Mouse (Mus musculus): Measurements from ENCODE around the gene Jade2. TPM values are rescaled to one million over a fixed set of nuclear protein-coding genes. Genes with fewer than 3 reads are reported as not detected.

Jade2 gene
- polyA plus RNA-seq, 1 experiment: 45.1 TPM

GRCm38 (mm10) chr11:51811230-51811629 lies 46.2 kb downstream of the Jade2 start:
- WGBS: 94% methylated on average over 4 of the region's 4 CpGs
- DNase-seq: no peak
- no peak overlapping the region for H3K4me3 ChIP-seq (ENCODE audit: control insufficient read depth, insufficient read depth, low read length)
- no peaks in the 10 kb centered on the region for H3K27me3 ChIP-seq (ENCODE audit: control insufficient read depth, insufficient read depth, low read length)
- peaks cover 23% of the 10 kb centered on the region for H3K36me3 ChIP-seq (ENCODE audit: control insufficient read depth, insufficient read depth, low read length)
- no peak overlapping the region for H3K27ac ChIP-seq (ENCODE audit: control insufficient read depth, insufficient read depth, low read length)
- peaks cover 8% of the 10 kb centered on the region for H3K4me1 ChIP-seq (replicated peaks; ENCODE audit: control insufficient read depth, insufficient read depth, low read length)
- TF ChIP-seq POLR2A (IDR thresholded peaks at IDR 0.05; ENCODE audit: control insufficient read depth, extremely low read depth, insufficient read depth, low read length, poor library complexity) (no peak), CTCF (IDR thresholded peaks at IDR 0.05; ENCODE audit: borderline replicate concordance, control insufficient read depth, extremely low read depth, insufficient read depth, low read length, poor library complexity) (0 out of 2 replicates have a peak, but pooled peaks have one; percentile 28)

GRCm38 (mm10) chr11:51809632-51810224 lies 47.7 kb downstream of the Jade2 start:
- DNase-seq: no peak
- Histone ChIP-seq H3K27me3 (ENCODE audit: control insufficient read depth, insufficient read depth, low read length) (no peaks in the 10 kb centered on the region), H3K36me3 (ENCODE audit: control insufficient read depth, insufficient read depth, low read length) (peaks cover 9% of the 10 kb centered on the region), H3K4me3 (ENCODE audit: control insufficient read depth, insufficient read depth, low read length) (no peak overlapping the region), H3K27ac (ENCODE audit: control insufficient read depth, insufficient read depth, low read length) (no peak overlapping the region), H3K4me1 (replicated peaks; ENCODE audit: control insufficient read depth, insufficient read depth, low read length) (peaks cover 14% of the 10 kb centered on the region)
- TF ChIP-seq CTCF (IDR thresholded peaks at IDR 0.05; ENCODE audit: borderline replicate concordance, control insufficient read depth, extremely low read depth, insufficient read depth, low read length, poor library complexity) (no peak), POLR2A (IDR thresholded peaks at IDR 0.05; ENCODE audit: control insufficient read depth, extremely low read depth, insufficient read depth, low read length, poor library complexity) (no peak)
- 77% methylated on average over 6 of the region's 6 CpGs for WGBS

DNA sequence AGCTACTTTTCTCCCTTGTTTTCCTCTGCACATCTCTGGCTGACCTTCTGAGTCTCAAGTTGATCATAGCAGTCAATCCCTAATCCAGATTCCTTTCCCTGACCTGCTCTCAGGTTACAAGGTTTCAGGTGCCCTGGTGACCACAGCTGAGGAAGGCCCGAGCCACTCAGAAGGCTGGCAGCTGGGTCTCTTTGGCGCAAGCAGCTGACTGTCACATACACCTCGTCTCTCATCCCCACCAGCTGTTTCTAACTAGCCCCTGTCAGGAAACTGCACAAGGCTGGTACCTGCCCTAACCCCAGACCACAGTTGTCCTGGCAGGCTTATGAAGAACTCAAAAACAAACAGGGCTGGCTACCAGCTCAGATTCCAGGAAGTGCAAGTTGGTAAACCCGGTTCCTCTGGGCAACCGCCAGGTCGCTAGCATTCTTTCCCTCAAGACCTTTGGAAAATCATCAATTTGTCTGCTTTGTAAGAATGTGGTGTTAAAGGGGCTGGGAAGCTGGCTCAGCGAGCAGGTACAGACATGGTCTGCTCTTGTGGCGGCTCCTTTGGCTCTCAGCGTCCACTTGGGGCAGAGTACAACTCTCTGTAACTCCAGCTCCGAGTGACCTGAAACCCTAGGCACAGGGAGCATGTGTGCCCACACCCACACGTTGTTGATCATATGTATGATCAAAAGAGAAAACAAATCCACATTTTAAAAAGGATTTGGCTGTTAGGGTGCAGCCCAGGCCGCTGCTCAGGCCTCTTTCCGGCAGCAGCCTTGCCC lies 50.2 kb downstream of the Jade2 start:
- no peaks in the 10 kb centered on the region for H3K36me3 ChIP-seq (ENCODE audit: control insufficient read depth, insufficient read depth, low read length)
- no peak for DNase-seq
- H3K4me1 ChIP-seq (replicated peaks; ENCODE audit: control insufficient read depth, insufficient read depth, low read length): peaks cover 14% of the 10 kb centered on the region
- no peak overlapping the region for H3K4me3 ChIP-seq (ENCODE audit: control insufficient read depth, insufficient read depth, low read length)
- no peaks in the 10 kb centered on the region for H3K27me3 ChIP-seq (ENCODE audit: control insufficient read depth, insufficient read depth, low read length)
- WGBS: 47% methylated on average over 13 of the region's 13 CpGs
- TF ChIP-seq CTCF (IDR thresholded peaks at IDR 0.05; ENCODE audit: borderline replicate concordance, control insufficient read depth, extremely low read depth, insufficient read depth, low read length, poor library complexity) (no peak), POLR2A (IDR thresholded peaks at IDR 0.05; ENCODE audit: control insufficient read depth, extremely low read depth, insufficient read depth, low read length, poor library complexity) (no peak)
- no peak overlapping the region for H3K27ac ChIP-seq (ENCODE audit: control insufficient read depth, insufficient read depth, low read length)

DNA sequence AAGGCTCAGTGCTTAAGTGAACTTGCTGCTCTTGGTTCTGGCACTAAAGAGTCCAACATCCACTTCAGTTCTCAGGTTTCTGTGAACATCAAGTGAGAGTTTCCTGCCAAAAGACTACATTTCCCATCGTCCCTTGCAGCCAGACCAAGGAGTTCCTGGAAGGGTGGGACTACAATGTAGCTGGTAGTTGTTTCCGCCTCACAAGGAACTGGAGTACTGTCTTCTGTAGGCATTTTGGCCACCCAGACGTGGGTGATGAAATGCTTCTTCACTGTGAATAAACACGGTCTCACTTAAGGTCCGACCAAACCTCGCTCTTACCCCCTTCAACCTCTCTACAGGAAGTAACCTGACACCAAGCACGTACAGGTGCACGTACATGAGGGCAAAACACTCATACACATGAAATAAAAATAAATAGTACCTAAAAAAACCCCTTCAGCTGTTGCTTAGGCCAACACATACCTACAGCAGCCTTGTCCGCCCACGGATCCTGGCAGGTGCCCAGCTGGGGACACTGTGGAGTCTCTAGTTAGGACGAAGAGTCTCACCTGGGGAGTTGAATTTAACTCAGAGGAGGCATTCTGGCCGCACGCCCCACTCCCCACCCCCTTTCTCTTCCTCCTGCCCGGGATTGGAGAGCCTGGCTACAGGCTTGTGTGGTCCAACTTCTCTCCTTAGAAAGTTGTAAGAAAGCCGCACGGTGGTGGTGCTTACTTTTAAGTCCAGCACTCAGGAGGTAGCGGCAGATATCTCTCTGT lies 52.1 kb downstream of the Jade2 start:
- Histone ChIP-seq H3K4me3 (ENCODE audit: control insufficient read depth, insufficient read depth, low read length) (peak overlapping the region; percentile 36; the same call in 1 of the 2 replicates), H3K27me3 (ENCODE audit: control insufficient read depth, insufficient read depth, low read length) (no peaks in the 10 kb centered on the region), H3K27ac (ENCODE audit: control insufficient read depth, insufficient read depth, low read length) (peak overlapping the region; percentile 48; the same call in 1 of the 2 replicates), H3K4me1 (replicated peaks; ENCODE audit: control insufficient read depth, insufficient read depth, low read length) (peaks cover 21% of the 10 kb centered on the region), H3K36me3 (ENCODE audit: control insufficient read depth, insufficient read depth, low read length) (no peaks in the 10 kb centered on the region)
- 35% methylated on average over 17 of the region's 17 CpGs for WGBS
- peak; percentile 85 for DNase-seq
- TF ChIP-seq CTCF (IDR thresholded peaks at IDR 0.05; ENCODE audit: borderline replicate concordance, control insufficient read depth, extremely low read depth, insufficient read depth, low read length, poor library complexity) (no peak), POLR2A (IDR thresholded peaks at IDR 0.05; ENCODE audit: control insufficient read depth, extremely low read depth, insufficient read depth, low read length, poor library complexity) (no peak)

- H3K4me1 ChIP-seq (replicated peaks; ENCODE audit: control insufficient read depth, insufficient read depth, low read length): peaks cover 12% of the 10 kb centered on the region
- H3K27me3 ChIP-seq (ENCODE audit: control insufficient read depth, insufficient read depth, low read length): no peaks in the 10 kb centered on the region
- TF ChIP-seq POLR2A (IDR thresholded peaks at IDR 0.05; ENCODE audit: control insufficient read depth, extremely low read depth, insufficient read depth, low read length, poor library complexity) (no peak), CTCF (IDR thresholded peaks at IDR 0.05; ENCODE audit: borderline replicate concordance, control insufficient read depth, extremely low read depth, insufficient read depth, low read length, poor library complexity) (no peak)
- WGBS: 34% methylated on average over 8 of the region's 8 CpGs
- no peak for DNase-seq
- no peaks in the 10 kb centered on the region for H3K36me3 ChIP-seq (ENCODE audit: control insufficient read depth, insufficient read depth, low read length)
- peak overlapping the region; percentile 38; the same call in 1 of the 2 replicates for H3K27ac ChIP-seq (ENCODE audit: control insufficient read depth, insufficient read depth, low read length)
- H3K4me3 ChIP-seq (ENCODE audit: control insufficient read depth, insufficient read depth, low read length): no peak overlapping the region
These were observed 56.7 kb downstream of the Jade2 start for GRCm38 (mm10) chr11:51800634-51801325.

DNA sequence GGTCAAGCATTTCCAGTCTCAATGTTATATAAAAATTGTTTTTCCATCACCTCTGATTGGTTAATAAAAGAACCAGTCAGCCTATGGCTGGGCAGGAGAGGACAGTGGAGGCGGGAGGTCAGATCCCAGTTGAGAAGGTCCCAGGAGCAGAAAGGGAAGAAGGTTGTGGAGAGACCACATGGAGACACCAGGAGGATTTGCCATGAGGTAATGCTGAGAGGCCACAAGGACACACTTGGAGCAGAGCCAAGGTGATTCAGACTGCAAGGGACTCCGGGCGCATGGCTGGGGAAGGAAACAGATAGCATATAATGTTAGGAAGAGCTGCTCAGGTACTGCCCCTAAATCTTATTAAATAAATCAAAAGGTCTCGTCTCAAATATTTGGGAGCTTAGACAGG lies 61.2 kb downstream of the Jade2 start:
- Histone ChIP-seq H3K27ac (ENCODE audit: control insufficient read depth, insufficient read depth, low read length) (no peak overlapping the region), H3K27me3 (ENCODE audit: control insufficient read depth, insufficient read depth, low read length) (no peaks in the 10 kb centered on the region), H3K4me1 (replicated peaks; ENCODE audit: control insufficient read depth, insufficient read depth, low read length) (peaks cover 6% of the 10 kb centered on the region), H3K36me3 (ENCODE audit: control insufficient read depth, insufficient read depth, low read length) (peaks cover 10% of the 10 kb centered on the region; the same call in 1 of the 2 replicates), H3K4me3 (ENCODE audit: control insufficient read depth, insufficient read depth, low read length) (no peak overlapping the region)
- no peak for DNase-seq
- TF ChIP-seq POLR2A (IDR thresholded peaks at IDR 0.05; ENCODE audit: control insufficient read depth, extremely low read depth, insufficient read depth, low read length, poor library complexity): no peak
- no peak for TF ChIP-seq CTCF (IDR thresholded peaks at IDR 0.05; ENCODE audit: borderline replicate concordance, control insufficient read depth, extremely low read depth, insufficient read depth, low read length, poor library complexity)
- 90% methylated on average over 4 of the region's 4 CpGs for WGBS

Measured in thymus, adult 2 months (tissue).